Mouse (Mus musculus): Measurements from ENCODE around the gene Tlcd2. TPM values are rescaled to one million over a fixed set of nuclear protein-coding genes. Genes with fewer than 3 reads are reported as not detected.

The Tlcd2 gene
- polyA plus RNA-seq, 1 experiment, result 13.0 TPM

DNA sequence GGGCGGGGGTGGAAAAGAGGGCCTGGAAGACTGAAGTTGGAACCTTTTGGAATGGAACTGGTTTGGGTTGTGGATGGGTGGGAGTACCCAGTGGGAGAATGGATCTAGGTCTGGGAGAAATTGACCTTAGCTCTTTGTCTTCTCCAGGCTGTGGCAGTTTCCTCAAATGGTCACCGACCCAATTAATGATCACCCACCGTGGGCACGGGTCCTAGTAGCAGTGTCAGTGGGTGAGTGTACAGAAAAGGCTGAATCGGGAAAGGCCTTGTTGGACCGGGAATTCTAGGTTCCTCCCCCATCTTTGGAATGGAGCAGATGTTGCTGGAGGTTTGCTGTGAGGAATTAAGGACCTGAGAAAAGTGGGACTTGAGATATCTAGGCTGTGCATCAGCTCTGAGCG, 6.9 kb downstream of the Tlcd2 start:
- no peaks in the 10 kb centered on the region for H3K36me3 ChIP-seq (ENCODE audit: control insufficient read depth, insufficient read depth, low read length)
- DNase-seq, result no peak
- 65% methylated on average over 7 of the region's 7 CpGs for WGBS
- H3K4me1 ChIP-seq (replicated peaks; ENCODE audit: control insufficient read depth, insufficient read depth, low read length), result peaks cover 19% of the 10 kb centered on the region
- no peak for TF ChIP-seq POLR2A (IDR thresholded peaks at IDR 0.05; ENCODE audit: control insufficient read depth, extremely low read depth, insufficient read depth, low read length, poor library complexity)
- no peak for TF ChIP-seq CTCF (IDR thresholded peaks at IDR 0.05; ENCODE audit: borderline replicate concordance, control insufficient read depth, extremely low read depth, insufficient read depth, low read length, poor library complexity)
- H3K27me3 ChIP-seq (ENCODE audit: control insufficient read depth, insufficient read depth, low read length), result no peaks in the 10 kb centered on the region
- H3K27ac ChIP-seq (ENCODE audit: control insufficient read depth, insufficient read depth, low read length), result no peak overlapping the region
- H3K4me3 ChIP-seq (ENCODE audit: control insufficient read depth, insufficient read depth, low read length), result peak overlapping the region; percentile 68

DNA sequence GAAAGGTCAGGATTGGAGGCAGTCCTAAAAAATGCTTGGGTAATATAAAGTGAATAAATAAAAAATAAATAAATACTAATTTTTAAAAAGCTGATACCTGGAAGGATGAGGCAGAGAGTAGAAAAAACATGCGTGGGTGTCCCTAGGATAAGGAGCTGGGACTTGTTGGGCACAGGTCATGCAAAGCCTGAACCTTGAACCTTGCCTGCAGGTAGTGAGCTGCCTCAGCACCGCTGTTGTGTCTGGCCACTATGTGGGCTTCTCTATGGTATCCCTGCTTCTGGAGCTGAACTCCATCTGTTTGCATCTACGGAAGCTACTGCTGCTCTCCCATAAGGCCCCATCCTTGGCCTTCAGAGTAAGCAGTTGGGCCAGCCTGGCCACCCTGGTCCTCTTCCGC, 7.7 kb downstream of the Tlcd2 start:
- Histone ChIP-seq H3K4me1 (replicated peaks; ENCODE audit: control insufficient read depth, insufficient read depth, low read length) (peaks cover 21% of the 10 kb centered on the region), H3K36me3 (ENCODE audit: control insufficient read depth, insufficient read depth, low read length) (no peaks in the 10 kb centered on the region), H3K27ac (ENCODE audit: control insufficient read depth, insufficient read depth, low read length) (no peak overlapping the region), H3K4me3 (ENCODE audit: control insufficient read depth, insufficient read depth, low read length) (no peak overlapping the region), H3K27me3 (ENCODE audit: control insufficient read depth, insufficient read depth, low read length) (no peaks in the 10 kb centered on the region)
- TF ChIP-seq POLR2A (IDR thresholded peaks at IDR 0.05; ENCODE audit: control insufficient read depth, extremely low read depth, insufficient read depth, low read length, poor library complexity), result no peak
- no peak for DNase-seq
- WGBS, result 96% methylated on average over 4 of the region's 4 CpGs

DNA sequence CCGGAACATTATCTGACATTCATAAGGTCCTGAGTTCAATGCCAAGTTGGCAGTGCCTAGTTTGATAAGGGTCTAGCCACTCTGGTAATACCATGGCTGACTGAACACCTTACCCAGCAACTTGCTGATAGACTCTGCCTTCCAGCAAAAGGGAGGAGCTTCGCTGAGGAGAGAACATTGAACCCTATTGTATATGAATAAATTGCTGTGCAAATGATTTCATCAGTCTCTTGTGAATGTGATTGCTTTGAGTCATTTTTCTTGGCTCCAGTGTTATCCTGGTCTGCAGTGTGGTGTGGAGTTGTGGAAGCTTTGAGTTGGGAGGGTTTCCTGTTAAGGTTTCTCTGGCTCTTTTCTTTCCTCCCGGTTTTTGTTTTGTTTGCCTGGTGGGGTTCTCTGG, 9.2 kb downstream of the Tlcd2 start:
- H3K4me1 ChIP-seq (replicated peaks; ENCODE audit: control insufficient read depth, insufficient read depth, low read length), result peaks cover 21% of the 10 kb centered on the region
- no peaks in the 10 kb centered on the region for H3K36me3 ChIP-seq (ENCODE audit: control insufficient read depth, insufficient read depth, low read length)
- DNase-seq, result no peak
- H3K4me3 ChIP-seq (ENCODE audit: control insufficient read depth, insufficient read depth, low read length), result no peak overlapping the region
- TF ChIP-seq POLR2A (IDR thresholded peaks at IDR 0.05; ENCODE audit: control insufficient read depth, extremely low read depth, insufficient read depth, low read length, poor library complexity), result no peak
- TF ChIP-seq CTCF (IDR thresholded peaks at IDR 0.05; ENCODE audit: borderline replicate concordance, control insufficient read depth, extremely low read depth, insufficient read depth, low read length, poor library complexity), result no peak
- 91% methylated on average over 3 of the region's 3 CpGs for WGBS
- H3K27me3 ChIP-seq (ENCODE audit: control insufficient read depth, insufficient read depth, low read length), result no peaks in the 10 kb centered on the region
- H3K27ac ChIP-seq (ENCODE audit: control insufficient read depth, insufficient read depth, low read length), result no peak overlapping the region

DNA sequence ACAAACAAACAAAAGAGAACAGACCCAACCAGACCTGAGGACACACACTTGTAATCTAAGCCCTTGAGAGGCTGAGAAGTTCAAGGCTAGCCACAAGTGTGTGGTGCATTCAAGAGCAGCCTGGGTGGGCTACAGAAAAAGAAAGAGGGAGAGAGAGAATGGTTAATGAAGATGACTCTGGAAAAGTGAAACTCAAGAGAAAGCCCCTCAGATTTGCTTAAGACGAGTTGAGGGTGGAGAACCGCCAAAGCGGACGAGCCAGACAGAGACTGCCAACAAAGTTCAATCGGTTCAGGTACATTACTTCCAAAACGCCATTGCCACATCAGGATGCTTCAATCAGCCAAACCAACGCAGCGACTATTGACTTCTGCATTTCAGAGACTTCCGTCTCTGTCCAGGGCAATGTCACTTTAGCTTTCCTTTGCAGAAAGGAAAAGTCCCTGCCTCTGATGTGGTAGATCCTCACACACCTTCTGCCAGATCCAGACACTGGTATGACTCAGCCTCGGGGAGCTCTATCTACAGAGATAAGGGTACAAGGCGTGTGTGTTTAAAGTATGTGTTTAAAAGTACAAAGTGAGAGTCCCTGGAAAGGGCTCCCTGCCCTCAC, 11.1 kb downstream of the Tlcd2 start:
- no peak overlapping the region for H3K4me3 ChIP-seq (ENCODE audit: control insufficient read depth, insufficient read depth, low read length)
- H3K36me3 ChIP-seq (ENCODE audit: control insufficient read depth, insufficient read depth, low read length), result no peaks in the 10 kb centered on the region
- TF ChIP-seq POLR2A (IDR thresholded peaks at IDR 0.05; ENCODE audit: control insufficient read depth, extremely low read depth, insufficient read depth, low read length, poor library complexity), result no peak
- no peak for TF ChIP-seq CTCF (IDR thresholded peaks at IDR 0.05; ENCODE audit: borderline replicate concordance, control insufficient read depth, extremely low read depth, insufficient read depth, low read length, poor library complexity)
- DNase-seq, result no peak
- peaks cover 20% of the 10 kb centered on the region for H3K4me1 ChIP-seq (replicated peaks; ENCODE audit: control insufficient read depth, insufficient read depth, low read length)
- H3K27ac ChIP-seq (ENCODE audit: control insufficient read depth, insufficient read depth, low read length), result peak overlapping the region; percentile 34; the same call in 1 of the 2 replicates
- H3K27me3 ChIP-seq (ENCODE audit: control insufficient read depth, insufficient read depth, low read length), result no peaks in the 10 kb centered on the region
- 31% methylated on average over 11 of the region's 11 CpGs for WGBS

DNA sequence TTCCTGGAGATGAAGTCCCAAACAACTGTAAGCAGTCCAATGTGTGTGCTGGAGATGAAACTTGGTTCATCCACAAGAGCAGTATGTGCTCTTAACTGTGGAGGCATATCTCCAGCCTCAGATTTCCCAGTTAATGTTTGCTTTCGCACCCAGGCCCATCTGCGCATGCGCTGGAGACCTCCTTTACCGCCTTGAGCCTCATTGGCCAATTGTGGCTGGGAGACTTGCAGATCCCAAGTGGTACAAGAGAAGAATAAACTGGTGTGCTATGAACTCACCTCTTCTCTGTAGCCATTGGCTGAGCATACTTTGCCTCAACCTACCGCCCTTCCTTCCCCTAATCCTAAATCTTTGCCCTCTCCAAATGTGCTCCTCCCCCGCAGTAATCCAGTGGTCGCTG, 11.9 kb downstream of the Tlcd2 start:
- no peaks in the 10 kb centered on the region for H3K36me3 ChIP-seq (ENCODE audit: control insufficient read depth, insufficient read depth, low read length)
- no peak for DNase-seq
- TF ChIP-seq POLR2A (IDR thresholded peaks at IDR 0.05; ENCODE audit: control insufficient read depth, extremely low read depth, insufficient read depth, low read length, poor library complexity), result no peak
- no peak for TF ChIP-seq CTCF (IDR thresholded peaks at IDR 0.05; ENCODE audit: borderline replicate concordance, control insufficient read depth, extremely low read depth, insufficient read depth, low read length, poor library complexity)
- WGBS, result 91% methylated on average over 7 of the region's 7 CpGs
- H3K27me3 ChIP-seq (ENCODE audit: control insufficient read depth, insufficient read depth, low read length), result no peaks in the 10 kb centered on the region
- peaks cover 12% of the 10 kb centered on the region for H3K4me1 ChIP-seq (replicated peaks; ENCODE audit: control insufficient read depth, insufficient read depth, low read length)
- H3K4me3 ChIP-seq (ENCODE audit: control insufficient read depth, insufficient read depth, low read length), result no peak overlapping the region
- H3K27ac ChIP-seq (ENCODE audit: control insufficient read depth, insufficient read depth, low read length), result no peak overlapping the region

DNA sequence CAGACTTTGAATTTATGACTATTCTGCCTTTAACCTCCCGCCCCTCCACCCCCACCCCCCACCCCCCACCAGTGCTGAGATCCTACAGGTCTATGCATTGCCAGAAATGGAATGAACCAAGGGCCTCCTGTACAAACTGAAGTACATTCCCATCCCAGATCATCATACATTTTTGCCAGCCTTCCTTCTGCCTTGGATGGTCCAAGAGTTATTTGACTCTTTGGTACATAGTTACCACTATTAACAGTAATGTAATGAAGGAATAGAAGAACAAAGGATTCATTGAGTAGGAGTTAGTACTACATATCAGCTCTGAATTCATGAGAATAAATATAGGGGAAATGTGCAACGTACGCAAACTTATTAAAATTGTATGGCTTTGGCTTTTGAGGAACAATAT, 24.7 kb downstream of the Tlcd2 start:
- Histone ChIP-seq H3K27me3 (ENCODE audit: control insufficient read depth, insufficient read depth, low read length) (no peaks in the 10 kb centered on the region), H3K4me1 (replicated peaks; ENCODE audit: control insufficient read depth, insufficient read depth, low read length) (peaks cover 6% of the 10 kb centered on the region), H3K27ac (ENCODE audit: control insufficient read depth, insufficient read depth, low read length) (no peak overlapping the region), H3K36me3 (ENCODE audit: control insufficient read depth, insufficient read depth, low read length) (peaks cover 19% of the 10 kb centered on the region), H3K4me3 (ENCODE audit: control insufficient read depth, insufficient read depth, low read length) (no peak overlapping the region)
- WGBS, result 24% methylated on average over 3 of the region's 3 CpGs
- DNase-seq, result no peak
- TF ChIP-seq CTCF (IDR thresholded peaks at IDR 0.05; ENCODE audit: borderline replicate concordance, control insufficient read depth, extremely low read depth, insufficient read depth, low read length, poor library complexity) (no peak), POLR2A (IDR thresholded peaks at IDR 0.05; ENCODE audit: control insufficient read depth, extremely low read depth, insufficient read depth, low read length, poor library complexity) (no peak)
